Mouse (Mus musculus): ENCODE data around the gene Ccdc62. TPM values are rescaled to one million over a fixed set of nuclear protein-coding genes. Genes with fewer than 3 reads are reported as not detected.

The Ccdc62 gene
- polyA plus RNA-seq, 1 experiment from 2014 or later = 8.3 TPM

DNA sequence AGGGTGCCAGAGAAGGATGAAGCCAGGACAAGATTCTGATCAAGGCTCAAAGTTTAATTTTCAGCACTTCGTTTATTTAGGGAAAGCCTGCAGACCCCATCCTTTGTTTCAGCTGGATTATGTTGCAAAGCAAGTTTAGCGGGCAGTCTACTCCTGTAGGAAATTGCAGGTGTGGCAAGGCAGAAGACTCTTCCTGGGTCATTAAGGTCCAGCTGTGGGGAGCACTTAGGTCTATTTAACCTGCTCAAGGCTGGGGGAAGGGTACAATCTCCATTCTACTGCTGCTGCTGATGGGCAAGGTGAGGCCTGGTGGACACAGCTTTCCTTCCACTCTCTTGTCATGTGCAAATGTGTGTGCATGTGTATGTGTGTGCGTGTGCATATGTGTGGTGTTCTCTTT, 28.5 kb downstream of the Ccdc62 start:
- 72% methylated on average over 3 of the region's 3 CpGs for WGBS
- Histone ChIP-seq H3K4me3 (ENCODE audit: low read depth, low read length) (no peak overlapping the region), H3K27me3 (ENCODE audit: insufficient read depth, low read length) (no peaks in the 10 kb centered on the region), H3K27ac (ENCODE audit: low read depth) (no peak overlapping the region), H3K4me2 (no peak overlapping the region), H3K9ac (no peak overlapping the region), H3K4me1 (ENCODE audit: insufficient read depth) (no peaks in the 10 kb centered on the region), H3K9me3 (ENCODE audit: low read depth, low read length) (no peaks in the 10 kb centered on the region), H3K36me3 (ENCODE audit: insufficient read depth) (no peaks in the 10 kb centered on the region)
- no peak for ATAC-seq (ENCODE audit: insufficient read depth)
- DNase-seq = no peak
- TF ChIP-seq CTCF (IDR thresholded peaks at IDR 0.05; ENCODE audit: low read depth) = no peak

DNA sequence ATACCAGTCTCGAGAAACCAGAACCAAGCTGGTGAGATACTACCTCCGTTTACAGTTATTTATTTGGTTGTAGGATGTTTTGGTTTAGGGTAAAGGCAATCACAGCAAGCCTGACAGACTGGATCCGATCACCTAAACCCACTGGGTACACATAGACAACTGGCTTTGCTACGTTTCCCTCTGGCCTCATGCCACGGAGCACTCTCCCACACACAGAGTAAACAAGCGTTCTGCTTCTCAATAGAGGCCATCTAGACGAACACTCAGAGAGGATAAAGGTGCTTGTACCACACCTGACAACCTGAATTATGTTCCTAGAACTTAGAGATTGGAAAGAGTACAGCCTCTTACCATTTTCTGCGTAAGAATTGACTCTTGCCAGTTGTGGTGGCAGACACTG, 29.6 kb downstream of the Ccdc62 start:
- H3K27me3 ChIP-seq (ENCODE audit: insufficient read depth, low read length) = no peaks in the 10 kb centered on the region
- no peaks in the 10 kb centered on the region for H3K9me3 ChIP-seq (ENCODE audit: low read depth, low read length)
- ATAC-seq (ENCODE audit: insufficient read depth) (no peak), DNase-seq (no peak)
- no peak for TF ChIP-seq CTCF (IDR thresholded peaks at IDR 0.05; ENCODE audit: low read depth)
- no peaks in the 10 kb centered on the region for H3K4me1 ChIP-seq (ENCODE audit: insufficient read depth)
- no peak overlapping the region for H3K4me2 ChIP-seq
- H3K4me3 ChIP-seq (ENCODE audit: low read depth, low read length) = no peak overlapping the region
- WGBS = 51% methylated on average over 8 of the region's 8 CpGs
- no peak overlapping the region for H3K9ac ChIP-seq
- H3K27ac ChIP-seq (ENCODE audit: low read depth) = no peak overlapping the region
- no peaks in the 10 kb centered on the region for H3K36me3 ChIP-seq (ENCODE audit: insufficient read depth)

DNA sequence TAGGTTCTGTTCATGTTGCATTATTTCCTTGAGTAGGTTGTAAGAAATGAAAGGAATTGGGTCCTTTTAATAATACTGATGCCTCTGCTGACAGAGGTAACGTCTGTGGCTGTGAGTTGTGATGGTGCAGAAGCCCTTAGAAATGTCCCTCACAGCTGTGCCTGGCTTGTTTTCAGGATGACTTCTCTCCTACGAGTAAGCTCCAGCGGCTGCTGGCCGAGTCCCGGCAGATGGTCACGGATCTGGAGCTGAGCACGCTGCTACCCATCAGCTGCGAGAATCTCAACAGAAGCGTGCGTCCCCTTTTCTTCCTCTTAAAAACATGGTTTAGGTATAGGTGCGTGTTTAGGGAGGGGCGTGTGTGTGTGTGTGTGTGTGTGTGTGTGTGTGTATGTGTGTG, 30.6 kb downstream of the Ccdc62 start:
- Histone ChIP-seq H3K4me3 (ENCODE audit: low read depth, low read length) (no peak overlapping the region), H3K27ac (ENCODE audit: low read depth) (no peak overlapping the region), H3K4me2 (no peak overlapping the region), H3K4me1 (ENCODE audit: insufficient read depth) (no peaks in the 10 kb centered on the region), H3K9ac (no peak overlapping the region), H3K9me3 (ENCODE audit: low read depth, low read length) (no peaks in the 10 kb centered on the region), H3K36me3 (ENCODE audit: insufficient read depth) (no peaks in the 10 kb centered on the region), H3K27me3 (ENCODE audit: insufficient read depth, low read length) (no peaks in the 10 kb centered on the region)
- DNase-seq (no peak), ATAC-seq (ENCODE audit: insufficient read depth) (no peak)
- WGBS = 75% methylated on average over 12 of the region's 12 CpGs
- no peak for TF ChIP-seq CTCF (IDR thresholded peaks at IDR 0.05; ENCODE audit: low read depth)

- Histone ChIP-seq H3K4me3 (ENCODE audit: low read depth, low read length) (no peak overlapping the region), H3K36me3 (ENCODE audit: insufficient read depth) (no peaks in the 10 kb centered on the region), H3K4me2 (no peak overlapping the region), H3K9me3 (ENCODE audit: low read depth, low read length) (no peaks in the 10 kb centered on the region), H3K9ac (no peak overlapping the region), H3K27ac (ENCODE audit: low read depth) (no peak overlapping the region), H3K4me1 (ENCODE audit: insufficient read depth) (no peaks in the 10 kb centered on the region), H3K27me3 (ENCODE audit: insufficient read depth, low read length) (no peaks in the 10 kb centered on the region)
- DNase-seq = no peak
- no peak for TF ChIP-seq CTCF (IDR thresholded peaks at IDR 0.05; ENCODE audit: low read depth)
- WGBS = 85% methylated on average over 4 of the region's 4 CpGs
- no peak for ATAC-seq (ENCODE audit: insufficient read depth)
Measured at GRCm38 (mm10) chr5:123964208-123964607, 33.7 kb downstream of the Ccdc62 start.

DNA sequence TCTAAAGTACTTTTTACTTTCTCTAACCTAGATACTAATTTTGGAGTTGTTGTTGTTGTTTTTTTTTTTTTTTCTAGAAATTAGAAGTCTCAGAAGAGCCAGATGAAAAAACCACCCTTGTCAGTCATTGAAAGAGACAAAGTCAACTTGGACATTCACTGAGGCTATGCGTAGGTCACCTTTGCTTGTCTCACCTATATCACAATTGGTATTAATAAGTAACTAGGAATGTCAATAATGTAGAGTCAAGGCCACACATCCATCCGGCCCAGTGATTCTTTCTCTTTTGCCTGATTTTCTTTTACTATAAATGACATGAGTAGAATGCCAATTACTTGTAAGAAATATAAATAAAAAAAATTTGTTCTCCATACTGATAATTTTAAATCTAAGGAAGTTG, 36.3 kb downstream of the Ccdc62 start:
- ATAC-seq (ENCODE audit: insufficient read depth) = no peak
- H3K36me3 ChIP-seq (ENCODE audit: insufficient read depth) = no peaks in the 10 kb centered on the region
- H3K9ac ChIP-seq = no peak overlapping the region
- no peak for DNase-seq
- H3K27ac ChIP-seq (ENCODE audit: low read depth) = no peak overlapping the region
- no peak overlapping the region for H3K4me2 ChIP-seq
- no peak overlapping the region for H3K4me3 ChIP-seq (ENCODE audit: low read depth, low read length)
- no peaks in the 10 kb centered on the region for H3K27me3 ChIP-seq (ENCODE audit: insufficient read depth, low read length)
- WGBS = 71% methylated on average over 2 of the region's 2 CpGs
- no peaks in the 10 kb centered on the region for H3K4me1 ChIP-seq (ENCODE audit: insufficient read depth)
- TF ChIP-seq CTCF (IDR thresholded peaks at IDR 0.05; ENCODE audit: low read depth) = no peak
- H3K9me3 ChIP-seq (ENCODE audit: low read depth, low read length) = no peaks in the 10 kb centered on the region

GRCm38 (mm10) chr5:123968468-123968867, 38.0 kb downstream of the Ccdc62 start:
- Histone ChIP-seq H3K36me3 (ENCODE audit: insufficient read depth) (no peaks in the 10 kb centered on the region), H3K27ac (ENCODE audit: low read depth) (no peak overlapping the region), H3K4me3 (ENCODE audit: low read depth, low read length) (no peak overlapping the region), H3K4me1 (ENCODE audit: insufficient read depth) (no peaks in the 10 kb centered on the region), H3K4me2 (no peak overlapping the region), H3K9me3 (ENCODE audit: low read depth, low read length) (no peaks in the 10 kb centered on the region), H3K9ac (no peak overlapping the region), H3K27me3 (ENCODE audit: insufficient read depth, low read length) (peaks cover 11% of the 10 kb centered on the region)
- DNase-seq = no peak
- ATAC-seq (ENCODE audit: insufficient read depth) = no peak
- TF ChIP-seq CTCF (IDR thresholded peaks at IDR 0.05; ENCODE audit: low read depth) = no peak
- WGBS = 47% methylated on average over 5 of the region's 5 CpGs

DNA sequence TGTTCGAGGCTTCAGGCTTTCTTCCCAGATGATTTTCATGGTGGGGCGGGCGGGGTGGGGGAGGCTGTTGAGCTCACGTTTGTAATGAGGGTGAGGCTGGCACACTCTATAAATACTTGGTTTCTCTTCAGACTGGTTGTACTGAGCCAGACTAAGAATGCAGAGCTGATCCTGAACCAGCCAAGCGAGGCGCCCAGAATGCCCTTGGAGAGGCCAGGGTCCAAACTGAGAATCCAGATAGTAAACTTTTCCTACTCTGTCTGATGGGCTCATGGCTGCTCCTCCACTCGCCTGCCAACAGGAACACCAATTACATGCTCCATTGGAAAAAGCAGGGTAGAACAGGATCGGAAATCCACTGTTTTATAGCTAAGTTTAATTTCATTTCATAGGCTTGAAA, 38.7 kb downstream of the Ccdc62 start:
- no peak for TF ChIP-seq CTCF (IDR thresholded peaks at IDR 0.05; ENCODE audit: low read depth)
- no peak overlapping the region for H3K27ac ChIP-seq (ENCODE audit: low read depth)
- no peak overlapping the region for H3K9ac ChIP-seq
- DNase-seq (no peak), ATAC-seq (ENCODE audit: insufficient read depth) (no peak)
- no peaks in the 10 kb centered on the region for H3K36me3 ChIP-seq (ENCODE audit: insufficient read depth)
- no peaks in the 10 kb centered on the region for H3K4me1 ChIP-seq (ENCODE audit: insufficient read depth)
- 77% methylated on average over 8 of the region's 8 CpGs for WGBS
- H3K4me3 ChIP-seq (ENCODE audit: low read depth, low read length) = no peak overlapping the region
- H3K9me3 ChIP-seq (ENCODE audit: low read depth, low read length) = no peaks in the 10 kb centered on the region
- H3K4me2 ChIP-seq = no peak overlapping the region
- H3K27me3 ChIP-seq (ENCODE audit: insufficient read depth, low read length) = peaks cover 12% of the 10 kb centered on the region

DNA sequence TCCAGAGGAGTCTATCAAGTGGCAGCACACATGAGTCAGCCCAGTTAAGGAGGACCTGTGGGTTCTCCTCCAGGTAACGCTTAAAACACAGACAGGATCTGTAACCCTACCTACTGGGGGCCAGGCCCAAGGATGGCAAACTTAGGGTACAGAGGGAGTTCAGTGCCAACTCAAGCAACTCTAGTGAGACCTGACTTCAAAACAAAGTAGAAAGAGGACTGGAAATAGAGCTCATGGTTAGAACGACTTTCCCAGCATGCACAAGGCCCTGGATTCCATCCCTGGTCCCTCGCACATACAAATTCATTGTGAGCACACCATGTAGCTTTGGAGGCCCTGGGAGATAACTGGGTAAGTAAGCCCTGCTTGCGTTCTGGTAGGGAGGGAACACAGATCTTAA, 40.1 kb downstream of the Ccdc62 start:
- H3K36me3 ChIP-seq (ENCODE audit: insufficient read depth) = no peaks in the 10 kb centered on the region
- no peak for DNase-seq
- TF ChIP-seq CTCF (IDR thresholded peaks at IDR 0.05; ENCODE audit: low read depth) = no peak
- no peak overlapping the region for H3K4me3 ChIP-seq (ENCODE audit: low read depth, low read length)
- no peak overlapping the region for H3K9ac ChIP-seq
- WGBS = 81% methylated on average over 4 of the region's 4 CpGs
- H3K4me2 ChIP-seq = no peak overlapping the region
- H3K9me3 ChIP-seq (ENCODE audit: low read depth, low read length) = no peaks in the 10 kb centered on the region
- no peaks in the 10 kb centered on the region; the same call in 1 of the 2 replicates for H3K4me1 ChIP-seq (ENCODE audit: insufficient read depth)
- no peak for ATAC-seq (ENCODE audit: insufficient read depth)
- no peak overlapping the region for H3K27ac ChIP-seq (ENCODE audit: low read depth)
- H3K27me3 ChIP-seq (ENCODE audit: insufficient read depth, low read length) = peaks cover 20% of the 10 kb centered on the region

Data from lung, embryonic 14.5 days (tissue).